In genomic region chr6:83119734-83120051, GRCm38 (mm10) we compare ENCODE assay signal across 8 mouse cellular contexts. TPM values are rescaled to one million over a fixed set of nuclear protein-coding genes. Genes with fewer than 3 reads are reported as not detected.
DNase-seq lines count a peak whose midpoint lies in the region; ATAC-seq and TF ChIP-seq lines count a peak whose summit lies in the region.

No protein-coding gene starts in this region.

- H3K9me3 ChIP-seq in lung, embryonic 14.5 days (ENCODE audit: low read depth, low read length) = no peaks in the 10 kb centered on the region
- H3K9me3 ChIP-seq in lung, postnatal 0 days (ENCODE audit: low read length) = no peaks in the 10 kb centered on the region
- no peaks in the 10 kb centered on the region for H3K9me3 ChIP-seq in forebrain, embryonic 11.5 days (ENCODE audit: control insufficient read depth, low read length)
- no peaks in the 10 kb centered on the region for H3K9me3 ChIP-seq in kidney, postnatal 0 days (replicated peaks; ENCODE audit: low read length)
- no peaks in the 10 kb centered on the region for H3K9me3 ChIP-seq in neural tube, embryonic 12.5 days

- peak overlapping the region; percentile 66; the same call in 1 of the 2 replicates for H3K9ac ChIP-seq in lung, embryonic 14.5 days
- no peak overlapping the region for H3K9ac ChIP-seq in lung, postnatal 0 days (replicated peaks; ENCODE audit: low read depth)
- peak overlapping the region; percentile 79 for H3K9ac ChIP-seq in forebrain, embryonic 11.5 days (ENCODE audit: low read length)
- H3K9ac ChIP-seq in kidney, postnatal 0 days (ENCODE audit: low read depth, low read length) = peak overlapping the region; percentile 43; the same call in 1 of the 2 replicates
- H3K9ac ChIP-seq in neural tube, embryonic 12.5 days = peak overlapping the region; percentile 93

- peak overlapping the region; percentile 79 for H3K4me3 ChIP-seq in lung, embryonic 14.5 days (ENCODE audit: low read depth, low read length)
- no peak overlapping the region for H3K4me3 ChIP-seq in lung, postnatal 0 days (ENCODE audit: low read depth, low read length)
- H3K4me3 ChIP-seq in forebrain, embryonic 11.5 days (ENCODE audit: low read depth, low read length) = peak overlapping the region; percentile 5; the same call in 1 of the 2 replicates
- H3K4me3 ChIP-seq in kidney, postnatal 0 days (replicated peaks; ENCODE audit: low read depth, low read length) = no peak overlapping the region
- peak overlapping the region; percentile 72 for H3K4me3 ChIP-seq in neural tube, embryonic 12.5 days

- WGBS in lung, embryonic 14.5 days = 76% methylated on average over 7 of the region's 7 CpGs
- 75% methylated on average over 7 of the region's 7 CpGs for WGBS in lung, postnatal 0 days
- WGBS in forebrain, embryonic 11.5 days = 85% methylated on average over 7 of the region's 7 CpGs
- 54% methylated on average over 7 of the region's 7 CpGs for WGBS in kidney, postnatal 0 days
- WGBS in neural tube, embryonic 12.5 days = 74% methylated on average over 7 of the region's 7 CpGs

- no peak for DNase-seq in lung, embryonic 14.5 days
- DNase-seq in lung, postnatal 0 days (ENCODE audit: low spot score) = no peak
- DNase-seq in forebrain, embryonic 11.5 days (ENCODE audit: low spot score) = no peak
- no peak for DNase-seq in kidney, postnatal 0 days (ENCODE audit: low spot score)
- DNase-seq in embryo, embryonic 11 days = no peak

- H3K27me3 ChIP-seq in lung, embryonic 14.5 days (ENCODE audit: insufficient read depth, low read length) = no peaks in the 10 kb centered on the region
- no peaks in the 10 kb centered on the region for H3K27me3 ChIP-seq in lung, postnatal 0 days (replicated peaks; ENCODE audit: insufficient read depth, low read length)
- H3K27me3 ChIP-seq in forebrain, embryonic 11.5 days (ENCODE audit: control insufficient read depth, insufficient read depth, low read length) = no peaks in the 10 kb centered on the region
- H3K27me3 ChIP-seq in kidney, postnatal 0 days (ENCODE audit: insufficient read depth, low read length) = no peaks in the 10 kb centered on the region
- no peaks in the 10 kb centered on the region for H3K27me3 ChIP-seq in neural tube, embryonic 12.5 days (replicated peaks)

- TF ChIP-seq CTCF in lung, embryonic 14.5 days (IDR thresholded peaks at IDR 0.05; ENCODE audit: low read depth) = no peak
- no peak for TF ChIP-seq CTCF in lung, postnatal 0 days (IDR thresholded peaks at IDR 0.05)
- no peak for TF ChIP-seq CTCF in kidney, postnatal 0 days (IDR thresholded peaks at IDR 0.05; ENCODE audit: low read depth)

- peak overlapping the region; percentile 98 for H3K4me2 ChIP-seq in lung, embryonic 14.5 days
- no peak overlapping the region for H3K4me2 ChIP-seq in lung, postnatal 0 days (replicated peaks; ENCODE audit: low read depth, low read length)
- H3K4me2 ChIP-seq in forebrain, embryonic 11.5 days (ENCODE audit: low read depth, low read length, severe bottlenecking) = peak overlapping the region; percentile 77
- H3K4me2 ChIP-seq in kidney, postnatal 0 days (ENCODE audit: low read length) = peak overlapping the region; percentile 63
- peak overlapping the region; percentile 88 for H3K4me2 ChIP-seq in neural tube, embryonic 12.5 days (replicated peaks)

- peaks cover 17% of the 10 kb centered on the region for H3K4me1 ChIP-seq in lung, embryonic 14.5 days (ENCODE audit: insufficient read depth)
- H3K4me1 ChIP-seq in lung, postnatal 0 days (ENCODE audit: insufficient read depth, low read depth, low read length) = peaks cover 21% of the 10 kb centered on the region
- H3K4me1 ChIP-seq in forebrain, embryonic 11.5 days (replicated peaks; ENCODE audit: control insufficient read depth, insufficient read depth, low read length) = peaks cover 19% of the 10 kb centered on the region; the same call in 1 of the 2 replicates
- H3K4me1 ChIP-seq in kidney, postnatal 0 days (replicated peaks; ENCODE audit: insufficient read depth, low read length) = peaks cover 47% of the 10 kb centered on the region
- peaks cover 64% of the 10 kb centered on the region for H3K4me1 ChIP-seq in neural tube, embryonic 12.5 days

- no peak overlapping the region for H3K27ac ChIP-seq in lung, embryonic 14.5 days (ENCODE audit: low read depth)
- no peak overlapping the region for H3K27ac ChIP-seq in lung, postnatal 0 days (ENCODE audit: low read length)
- no peak overlapping the region for H3K27ac ChIP-seq in forebrain, embryonic 11.5 days (ENCODE audit: low read depth, low read length)
- H3K27ac ChIP-seq in kidney, postnatal 0 days = no peak overlapping the region
- no peak overlapping the region for H3K27ac ChIP-seq in neural tube, embryonic 12.5 days

- no peak for TF ChIP-seq EP300 in lung, postnatal 0 days (IDR thresholded peaks at IDR 0.05)

- no peak for ATAC-seq in lung, embryonic 14.5 days (ENCODE audit: insufficient read depth)
- ATAC-seq in lung, postnatal 0 days = no peak
- no peak for ATAC-seq in forebrain, embryonic 11.5 days (replicated peaks; ENCODE audit: low FRiP score)
- no peak for ATAC-seq in kidney, postnatal 0 days (replicated peaks; ENCODE audit: low FRiP score, low read depth)
- ATAC-seq in neural tube, embryonic 12.5 days (ENCODE audit: low FRiP score, low read depth) = no peak
- no peak for ATAC-seq in megakaryocyte-erythroid progenitor cell, adult 5-6 weeks (replicated peaks; ENCODE audit: low FRiP score, low TSS enrichment, poor library complexity, severe bottlenecking)
- ATAC-seq in inflammation-experienced regulatory T-cells, adult 6 months = no peak

- H3K36me3 ChIP-seq in lung, embryonic 14.5 days (ENCODE audit: insufficient read depth) = peaks cover 34% of the 10 kb centered on the region
- no peaks in the 10 kb centered on the region for H3K36me3 ChIP-seq in lung, postnatal 0 days (ENCODE audit: insufficient read depth, low read length)
- H3K36me3 ChIP-seq in forebrain, embryonic 11.5 days (ENCODE audit: control insufficient read depth, insufficient read depth, low read length) = no peaks in the 10 kb centered on the region; the same call in none of the 2 replicates
- H3K36me3 ChIP-seq in kidney, postnatal 0 days (ENCODE audit: insufficient read depth, low read length) = 0 out of 2 replicates have a peak, but pooled peaks cover 5% of the 10 kb centered on the region
- peaks cover 29% of the 10 kb centered on the region for H3K36me3 ChIP-seq in neural tube, embryonic 12.5 days

RNA-seq across cellular contexts. Expression of gene Wbp1, which starts 1.7 kb away (rescaled TPM):
- polyA plus RNA-seq in lung, embryonic 14.5 days (2014; fragmentation: Nextera tagmentation; extraction: Ambion mirVana) = 86.0 and 91.5 TPM in 2 replicates
- polyA plus RNA-seq in lung, postnatal 0 days (2015; fragmentation: Nextera tagmentation; extraction: Ambion mirVana) = 57.9 and 62.4 TPM in 2 replicates
- polyA plus RNA-seq in forebrain, embryonic 11.5 days (2014; fragmentation: Nextera tagmentation; extraction: Ambion mirVana) = 141 and 154 TPM in 2 replicates
- 108 and 115 TPM in 2 replicates for polyA plus RNA-seq in kidney, postnatal 0 days (2015; fragmentation: Nextera tagmentation; extraction: Ambion mirVana)
- 233 and 254 TPM in 2 replicates for polyA plus RNA-seq in neural tube, embryonic 12.5 days (2016; fragmentation: Nextera tagmentation; extraction: Ambion mirVana)
- 29.1 and 56.6 TPM in 2 replicates for total RNA-seq in megakaryocyte-erythroid progenitor cell, adult 5-6 weeks (2014; fragmentation: Nextera tagmentation)
- 61.5 and 75.1 TPM in 2 replicates for total RNA-seq in megakaryocyte-erythroid progenitor cell, adult 5-6 weeks (2017)
- 10 to 100 TPM; 25.1 to 28.9 (median 28.3) TPM for polyA plus RNA-seq in inflammation-experienced regulatory T-cells, adult 6 months (2017; shearing (Covaris generic))

RNA-seq across cellular contexts. Expression of gene Mogs, which starts 4.4 kb away (rescaled TPM):
- 53.7 and 66.6 TPM in 2 replicates for polyA plus RNA-seq in lung, embryonic 14.5 days (2014; fragmentation: Nextera tagmentation; extraction: Ambion mirVana)
- 21.6 and 23.5 TPM in 2 replicates for polyA plus RNA-seq in lung, postnatal 0 days (2015; fragmentation: Nextera tagmentation; extraction: Ambion mirVana)
- polyA plus RNA-seq in forebrain, embryonic 11.5 days (2014; fragmentation: Nextera tagmentation; extraction: Ambion mirVana) = 37.1 and 39.0 TPM in 2 replicates
- 33.9 and 37.6 TPM in 2 replicates for polyA plus RNA-seq in kidney, postnatal 0 days (2015; fragmentation: Nextera tagmentation; extraction: Ambion mirVana)
- 39.4 and 39.5 TPM in 2 replicates for polyA plus RNA-seq in neural tube, embryonic 12.5 days (2016; fragmentation: Nextera tagmentation; extraction: Ambion mirVana)
- total RNA-seq in megakaryocyte-erythroid progenitor cell, adult 5-6 weeks (2014; fragmentation: Nextera tagmentation) = 76.2 and 97.3 TPM in 2 replicates
- 88.3 and 127 TPM in 2 replicates for total RNA-seq in megakaryocyte-erythroid progenitor cell, adult 5-6 weeks (2017)
- 10 to 100 TPM in 2 of 3 experiments, 1 to 10 TPM in 1; 7.7 to 13.3 (median 12.9) TPM for polyA plus RNA-seq in inflammation-experienced regulatory T-cells, adult 6 months (2017; shearing (Covaris generic))

RNA-seq across cellular contexts. Expression of gene Ino80b, which starts 5.5 kb away (rescaled TPM):
- polyA plus RNA-seq in lung, embryonic 14.5 days (2014; fragmentation: Nextera tagmentation; extraction: Ambion mirVana) = 12.7 and 13.3 TPM in 2 replicates
- 14.5 and 18.1 TPM in 2 replicates for polyA plus RNA-seq in lung, postnatal 0 days (2015; fragmentation: Nextera tagmentation; extraction: Ambion mirVana)
- polyA plus RNA-seq in forebrain, embryonic 11.5 days (2014; fragmentation: Nextera tagmentation; extraction: Ambion mirVana) = 20.0 and 27.7 TPM in 2 replicates
- 14.5 and 16.2 TPM in 2 replicates for polyA plus RNA-seq in kidney, postnatal 0 days (2015; fragmentation: Nextera tagmentation; extraction: Ambion mirVana)
- 17.6 and 18.7 TPM in 2 replicates for polyA plus RNA-seq in neural tube, embryonic 12.5 days (2016; fragmentation: Nextera tagmentation; extraction: Ambion mirVana)
- total RNA-seq in megakaryocyte-erythroid progenitor cell, adult 5-6 weeks (2014; fragmentation: Nextera tagmentation) = 11.2 and 20.1 TPM in 2 replicates
- 28.8 and 32.8 TPM in 2 replicates for total RNA-seq in megakaryocyte-erythroid progenitor cell, adult 5-6 weeks (2017)
- 1 to 10 TPM in 2 of 3 experiments, not detected in 1; 1.0 to 2.8 TPM for polyA plus RNA-seq in inflammation-experienced regulatory T-cells, adult 6 months (2017; shearing (Covaris generic))

RNA-seq across cellular contexts. Expression of gene Mrpl53, which starts 10.9 kb away (rescaled TPM):
- 134 TPM in 2 replicates for polyA plus RNA-seq in lung, embryonic 14.5 days (2014; fragmentation: Nextera tagmentation; extraction: Ambion mirVana)
- polyA plus RNA-seq in lung, postnatal 0 days (2015; fragmentation: Nextera tagmentation; extraction: Ambion mirVana) = 127 and 128 TPM in 2 replicates
- polyA plus RNA-seq in forebrain, embryonic 11.5 days (2014; fragmentation: Nextera tagmentation; extraction: Ambion mirVana) = 116 and 123 TPM in 2 replicates
- 165 and 166 TPM in 2 replicates for polyA plus RNA-seq in kidney, postnatal 0 days (2015; fragmentation: Nextera tagmentation; extraction: Ambion mirVana)
- polyA plus RNA-seq in neural tube, embryonic 12.5 days (2016; fragmentation: Nextera tagmentation; extraction: Ambion mirVana) = 124 and 128 TPM in 2 replicates
- total RNA-seq in megakaryocyte-erythroid progenitor cell, adult 5-6 weeks (2014; fragmentation: Nextera tagmentation) = 50.1 and 97.7 TPM in 2 replicates
- 37.2 and 37.5 TPM in 2 replicates for total RNA-seq in megakaryocyte-erythroid progenitor cell, adult 5-6 weeks (2017)
- polyA plus RNA-seq in inflammation-experienced regulatory T-cells, adult 6 months (2017; shearing (Covaris generic)) = 10 to 100 TPM; 60.0 to 78.3 (median 66.2) TPM

RNA-seq across cellular contexts. Expression of gene Rtkn, which starts 15.6 kb away (rescaled TPM):
- polyA plus RNA-seq in lung, embryonic 14.5 days (2014; fragmentation: Nextera tagmentation; extraction: Ambion mirVana) = 22.7 and 26.7 TPM in 2 replicates
- 51.2 and 63.8 TPM in 2 replicates for polyA plus RNA-seq in lung, postnatal 0 days (2015; fragmentation: Nextera tagmentation; extraction: Ambion mirVana)
- 17.8 and 23.0 TPM in 2 replicates for polyA plus RNA-seq in forebrain, embryonic 11.5 days (2014; fragmentation: Nextera tagmentation; extraction: Ambion mirVana)
- polyA plus RNA-seq in kidney, postnatal 0 days (2015; fragmentation: Nextera tagmentation; extraction: Ambion mirVana) = 38.5 and 40.3 TPM in 2 replicates
- 33.7 and 38.0 TPM in 2 replicates for polyA plus RNA-seq in neural tube, embryonic 12.5 days (2016; fragmentation: Nextera tagmentation; extraction: Ambion mirVana)
- total RNA-seq in megakaryocyte-erythroid progenitor cell, adult 5-6 weeks (2014; fragmentation: Nextera tagmentation) = 0.49 TPM in 1 of 2 replicates, not detected in the other
- 0.42 TPM in 1 of 2 replicates, not detected in the other for total RNA-seq in megakaryocyte-erythroid progenitor cell, adult 5-6 weeks (2017)
- 1 to 10 TPM in 1 of 3 experiments, not detected in 2; 3.7 TPM for polyA plus RNA-seq in inflammation-experienced regulatory T-cells, adult 6 months (2017; shearing (Covaris generic))

Comparison
In these comparisons a context has a peak if more than half of its experiments do, and no peak if none do; other contexts are left out.
1. H3K4me3 ChIP-seq: peak in lung, embryonic 14.5 days (single experiment), forebrain, embryonic 11.5 days (single experiment) and neural tube, embryonic 12.5 days (single experiment); none in lung, postnatal 0 days (single experiment) and kidney, postnatal 0 days (single experiment).